Mouse (Mus musculus) embryonic facial prominence, embryonic 15.5 days (tissue): ENCODE data around the gene Sumo1. TPM values are rescaled to one million over a fixed set of nuclear protein-coding genes. Genes with fewer than 3 reads are reported as not detected.
"Not testable (repeated sequence)": the region's sequence is repeated elsewhere in the genome, so short reads cannot be mapped to it uniquely, and the experiment has no call there.

Experiments used
- ATAC-seq: fragments of 200-750 bp; cut with Nextera tagmentation; 2 replicates; pipeline ENCODE4 v1.8.0; 2017; ENCODE audit warnings: low read depth, moderate TSS enrichment; ENCODE audit not compliant: insufficient number of reproducible peaks, low FRiP score, low TSS enrichment
- H3K27ac ChIP-seq: fragments of 300-500 bp; sonication (generic); replicated peaks from 2 replicates; pipeline ENCODE4 v1.5.1; 2015; ENCODE audit warnings: mild to moderate bottlenecking, inconsistent platforms
- H3K27me3 ChIP-seq: fragments of 300-500 bp; sonication (generic); 2 replicates; pipeline ENCODE4 v1.6.1; 2015; ENCODE audit warnings: inconsistent platforms
- H3K36me3 ChIP-seq: fragments of 300-500 bp; sonication (generic); 2 replicates; pipeline ENCODE4 v1.6.1; 2015; ENCODE audit warnings: mild to moderate bottlenecking, inconsistent platforms
- H3K4me1 ChIP-seq: fragments of 300-500 bp; sonication (generic); 2 replicates; pipeline ENCODE4 v1.6.1; 2015; ENCODE audit warnings: inconsistent platforms
- H3K4me2 ChIP-seq: fragments of 300-500 bp; sonication (generic); replicated peaks from 2 replicates; pipeline ENCODE4 v1.6.1; 2015; ENCODE audit warnings: mild to moderate bottlenecking, inconsistent platforms
- H3K4me3 ChIP-seq: fragments of 300-500 bp; sonication (generic); replicated peaks from 2 replicates; pipeline ENCODE4 v1.5.1; 2015; ENCODE audit warnings: mild to moderate bottlenecking, inconsistent platforms
- H3K9ac ChIP-seq: fragments of 300-500 bp; sonication (generic); 2 replicates; pipeline ENCODE4 v1.6.1; 2015; ENCODE audit warnings: inconsistent platforms
- H3K9me3 ChIP-seq: fragments of 300-500 bp; sonication (generic); replicated peaks from 2 replicates; pipeline ENCODE4 v1.6.1; 2016; ENCODE audit warnings: inconsistent platforms
- WGBS: fragments of 180-500 bp; shearing (Covaris S2); methylation state at CpG from one replicate; pipeline ENCODE4 v1.1.7; 2015; 5-methylcytosine and 5-hydroxymethylcytosine counted together
- polyA plus RNA-seq: library from polyadenylated mRNA; unstranded; fragments of >200 nt; fragmentation: Nextera tagmentation; extraction: Ambion mirVana; gene quantifications from 2 replicates; pipeline ENCODE4 v1.2.1, GENCODE M21; 2015

The Sumo1 gene
- polyA plus RNA-seq, 1 experiment from 2014 or later: 347 TPM

DNA sequence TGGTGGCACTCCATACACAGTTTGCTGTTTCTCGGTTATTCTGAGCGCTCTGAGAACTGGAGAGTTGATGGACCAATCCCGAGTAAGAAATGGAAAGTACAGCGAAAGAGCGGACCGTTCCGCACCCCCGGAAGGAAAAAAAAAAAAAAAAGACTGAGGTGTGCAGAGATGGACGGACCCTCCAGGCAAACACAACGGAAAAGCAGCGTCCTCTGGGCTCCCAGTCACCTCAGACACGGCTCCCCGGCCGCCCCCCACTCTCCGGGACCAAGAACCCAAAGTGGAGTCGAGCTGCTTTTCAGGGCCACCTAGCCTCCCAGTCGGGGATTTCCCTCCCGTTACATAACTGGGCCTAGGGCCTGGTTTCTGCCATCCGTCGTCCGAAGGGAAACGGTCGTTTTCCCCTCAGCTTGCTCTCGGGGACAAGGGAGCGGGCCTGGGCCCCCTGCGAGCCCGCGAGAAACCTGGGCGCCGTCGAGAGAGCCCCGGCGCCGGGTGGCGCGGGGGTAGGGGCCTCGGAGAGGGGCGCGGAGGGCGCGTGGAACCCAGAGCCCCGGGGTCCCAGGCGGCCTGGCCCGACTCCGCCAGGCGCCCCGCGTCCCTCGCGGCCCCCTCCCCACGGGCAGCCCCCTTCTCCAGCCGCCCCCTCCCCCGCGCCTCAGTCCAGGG, 538 bp downstream of the Sumo1 start:
- Histone ChIP-seq H3K4me2 (peak overlapping the region; percentile 66), H3K27me3 (no peaks in the 10 kb centered on the region), H3K9me3 (no peaks in the 10 kb centered on the region), H3K4me3 (peak overlapping the region; percentile 97), H3K27ac (peak overlapping the region; percentile 97), H3K9ac (peak overlapping the region; percentile 98), H3K36me3 (no peaks in the 10 kb centered on the region), H3K4me1 (peaks cover 9% of the 10 kb centered on the region; the same call in 1 of the 2 replicates)
- peak; percentile 67 for ATAC-seq
- under 1% methylated on average over 54 of the region's 54 CpGs for WGBS

DNA sequence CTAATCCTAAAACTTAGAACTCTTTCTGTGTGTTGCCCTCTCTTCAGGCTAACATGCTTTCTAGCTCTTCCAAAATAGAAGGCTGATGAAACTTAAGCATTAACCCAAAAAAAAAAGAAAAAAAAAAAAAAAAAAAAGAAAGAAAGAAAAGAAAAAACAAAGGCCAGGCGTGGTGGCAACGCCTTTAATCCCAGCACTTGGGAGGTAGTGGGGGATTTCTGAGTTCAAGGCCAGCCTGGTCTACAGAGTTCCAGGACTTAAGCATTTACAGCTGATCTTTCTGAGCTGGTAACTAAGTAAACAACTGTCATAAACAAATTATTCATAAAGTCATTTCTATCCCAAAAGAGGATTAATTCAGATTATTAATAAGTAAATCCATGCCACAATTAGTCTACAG, 1.8 kb downstream of the Sumo1 start:
- ATAC-seq: no peak
- no peaks in the 10 kb centered on the region for H3K27me3 ChIP-seq
- H3K4me3 ChIP-seq: no peak overlapping the region; the same call in 1 of the 2 replicates
- H3K4me1 ChIP-seq: peaks cover 9% of the 10 kb centered on the region; the same call in 1 of the 2 replicates
- H3K9me3 ChIP-seq: no peaks in the 10 kb centered on the region
- H3K36me3 ChIP-seq: no peaks in the 10 kb centered on the region
- 86% methylated on average over 2 of the region's 2 CpGs for WGBS
- H3K9ac ChIP-seq: no peak overlapping the region
- no peak overlapping the region for H3K27ac ChIP-seq
- peak overlapping the region; percentile 66; the same call in 1 of the 2 replicates for H3K4me2 ChIP-seq

DNA sequence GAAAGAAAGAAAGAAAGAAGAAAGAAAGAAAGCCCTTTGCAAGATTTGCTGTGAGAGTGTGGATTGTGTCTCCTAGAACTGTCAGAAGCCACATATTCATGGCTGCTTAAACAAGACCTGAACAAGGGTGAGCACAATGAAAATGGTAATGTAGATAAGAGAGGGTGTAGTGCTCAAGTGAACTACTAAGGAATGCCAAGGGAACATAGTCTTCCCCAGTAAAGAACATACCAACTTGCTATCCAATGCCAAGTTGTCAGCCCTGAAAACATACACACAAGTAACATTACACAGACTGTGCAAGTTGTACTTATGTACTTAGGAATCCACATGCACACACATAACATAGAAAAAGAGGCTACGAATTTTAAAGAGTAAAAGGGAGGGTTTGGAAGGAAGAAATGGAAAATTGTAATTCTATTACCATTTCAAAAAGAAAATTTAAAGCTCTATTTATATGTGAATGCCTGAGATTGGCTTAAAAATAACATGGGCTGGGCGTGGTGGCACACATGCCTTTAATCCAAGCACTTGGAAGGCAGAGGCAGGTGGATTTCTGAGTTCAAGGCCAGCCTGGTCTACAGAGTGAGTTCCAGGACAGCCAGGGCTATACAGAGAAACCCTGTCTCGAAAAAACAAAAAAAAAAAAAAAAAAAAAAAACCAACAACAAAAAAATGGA, 7.0 kb downstream of the Sumo1 start:
- Histone ChIP-seq H3K36me3 (no peaks in the 10 kb centered on the region), H3K27me3 (no peaks in the 10 kb centered on the region), H3K9me3 (no peaks in the 10 kb centered on the region), H3K27ac (no peak overlapping the region), H3K4me3 (no peak overlapping the region), H3K4me2 (no peak overlapping the region), H3K9ac (no peak overlapping the region), H3K4me1 (peaks cover 3% of the 10 kb centered on the region; the same call in 1 of the 2 replicates)
- no peak for ATAC-seq
- WGBS: 78% methylated on average over 3 of the region's 3 CpGs

DNA sequence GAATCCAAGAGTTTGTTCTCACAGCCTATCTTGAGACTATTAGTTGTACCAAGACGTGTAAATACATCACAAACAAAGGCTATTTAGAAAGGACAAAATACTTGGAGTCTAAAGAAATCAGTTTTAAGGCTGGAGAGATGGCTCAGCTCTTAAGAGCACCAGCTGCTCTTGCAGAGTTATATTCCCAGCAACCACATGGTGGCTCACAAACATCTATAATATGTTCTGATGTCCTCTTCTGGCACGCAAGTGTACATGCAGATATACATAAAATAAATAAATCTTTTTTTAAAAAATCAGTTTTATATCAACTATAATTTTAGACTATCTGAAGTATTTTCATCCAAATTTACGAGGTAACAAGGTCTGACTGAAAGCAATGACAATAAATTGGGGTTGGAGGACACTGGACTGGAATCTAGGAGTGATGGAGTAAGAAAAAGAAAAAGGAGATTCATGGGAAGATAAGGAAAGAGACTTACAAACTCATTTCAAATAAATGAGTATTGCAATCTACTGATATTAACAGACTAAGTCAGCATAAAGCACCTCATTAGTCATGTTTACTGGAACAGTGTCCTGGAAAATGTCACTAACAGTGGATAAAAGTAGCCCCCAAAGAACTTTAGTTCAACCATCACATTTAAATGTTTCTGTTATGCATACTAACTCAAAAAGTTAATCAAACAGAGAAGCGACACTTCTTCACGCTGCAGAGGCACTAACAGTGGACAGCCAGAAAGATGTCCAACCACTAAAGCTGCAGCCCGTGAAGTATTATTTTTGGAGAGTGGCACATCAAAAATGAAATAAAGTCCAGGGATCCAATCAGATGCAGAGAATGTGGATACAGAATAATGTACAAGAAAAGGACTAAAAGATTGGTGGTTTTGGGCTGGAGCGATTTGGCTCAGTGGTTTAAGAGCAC, 14.1 kb downstream of the Sumo1 start:
- Histone ChIP-seq H3K4me1 (no peaks in the 10 kb centered on the region), H3K4me3 (no peak overlapping the region), H3K27me3 (no peaks in the 10 kb centered on the region), H3K36me3 (peaks cover 8% of the 10 kb centered on the region; the same call in 1 of the 2 replicates), H3K4me2 (no peak overlapping the region), H3K27ac (no peak overlapping the region), H3K9me3 (no peaks in the 10 kb centered on the region), H3K9ac (no peak overlapping the region)
- 89% methylated on average over 7 of the region's 7 CpGs for WGBS
- no peak for ATAC-seq

DNA sequence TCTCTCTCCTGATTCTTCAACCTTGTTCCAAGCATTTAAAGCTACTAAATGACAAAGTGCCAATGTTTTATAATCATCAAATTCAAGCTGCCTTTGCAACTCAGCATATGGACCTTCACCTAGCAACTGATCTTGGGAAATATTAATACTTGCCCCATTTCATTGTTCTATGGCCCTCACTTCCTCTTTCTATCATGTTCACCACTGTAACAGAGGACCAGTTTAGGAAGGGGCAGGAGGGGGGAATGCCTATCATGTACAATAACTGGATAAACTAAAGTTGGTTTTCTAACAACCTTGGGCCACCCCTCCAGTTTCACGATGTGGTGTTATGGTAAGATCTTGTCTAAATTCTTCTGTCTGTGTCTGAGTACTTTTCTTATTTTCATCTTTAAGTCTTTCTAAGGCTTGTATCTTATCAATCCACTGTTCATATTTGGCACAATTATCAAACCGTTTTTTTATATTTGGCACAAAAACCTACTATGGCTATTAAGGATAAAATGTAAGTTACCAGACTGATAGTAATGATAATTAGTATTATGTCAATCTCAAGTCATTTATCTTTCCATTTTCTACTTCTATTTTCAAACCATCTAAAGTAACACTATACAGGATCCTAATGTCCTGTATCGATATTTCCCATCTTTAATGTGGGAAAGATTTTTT, 17.3 kb downstream of the Sumo1 start:
- no peaks in the 10 kb centered on the region for H3K9me3 ChIP-seq
- WGBS: 89% methylated on average over 3 of the region's 3 CpGs
- no peak for ATAC-seq
- H3K27me3 ChIP-seq: no peaks in the 10 kb centered on the region
- H3K4me1 ChIP-seq: no peaks in the 10 kb centered on the region
- no peak overlapping the region for H3K9ac ChIP-seq
- H3K36me3 ChIP-seq: peaks cover 20% of the 10 kb centered on the region
- no peak overlapping the region for H3K4me2 ChIP-seq
- H3K4me3 ChIP-seq: no peak overlapping the region
- H3K27ac ChIP-seq: no peak overlapping the region

DNA sequence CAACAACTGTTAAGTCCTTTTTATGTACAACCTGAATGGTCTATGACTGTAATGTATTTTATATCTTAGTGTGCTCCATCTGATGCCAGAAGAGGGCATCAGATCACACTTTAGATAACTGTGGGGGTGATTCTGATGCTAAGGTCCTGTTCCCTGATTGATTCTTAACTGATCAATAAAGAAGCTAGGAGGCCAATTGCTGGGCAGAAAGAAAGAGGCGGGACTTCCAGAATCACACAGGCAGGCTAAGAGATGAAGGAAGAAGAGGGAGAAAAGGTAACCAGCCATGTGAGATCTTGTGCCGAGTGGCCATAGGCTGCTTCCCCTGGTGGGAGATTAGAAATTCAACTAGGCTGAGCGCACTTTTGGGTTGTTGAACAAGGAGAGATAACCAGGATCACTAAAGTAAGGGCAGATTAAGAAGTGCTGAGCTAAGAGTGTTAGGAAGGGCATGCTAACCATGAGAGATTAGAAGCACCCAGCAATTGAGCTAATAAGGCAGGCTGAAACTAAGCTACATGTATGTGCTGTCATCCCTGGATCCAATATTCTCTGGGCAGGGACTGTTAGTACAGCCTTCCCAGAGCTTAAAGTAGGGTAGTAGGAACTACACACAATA, 19.3 kb downstream of the Sumo1 start:
- H3K4me3 ChIP-seq: no peak overlapping the region
- WGBS: 87% methylated on average over 3 of the region's 3 CpGs
- no peak overlapping the region for H3K9ac ChIP-seq
- H3K27ac ChIP-seq: no peak overlapping the region
- no peak overlapping the region for H3K4me2 ChIP-seq
- no peaks in the 10 kb centered on the region for H3K4me1 ChIP-seq
- ATAC-seq: no peak
- H3K36me3 ChIP-seq: peaks cover 26% of the 10 kb centered on the region
- H3K27me3 ChIP-seq: no peaks in the 10 kb centered on the region
- no peaks in the 10 kb centered on the region for H3K9me3 ChIP-seq

DNA sequence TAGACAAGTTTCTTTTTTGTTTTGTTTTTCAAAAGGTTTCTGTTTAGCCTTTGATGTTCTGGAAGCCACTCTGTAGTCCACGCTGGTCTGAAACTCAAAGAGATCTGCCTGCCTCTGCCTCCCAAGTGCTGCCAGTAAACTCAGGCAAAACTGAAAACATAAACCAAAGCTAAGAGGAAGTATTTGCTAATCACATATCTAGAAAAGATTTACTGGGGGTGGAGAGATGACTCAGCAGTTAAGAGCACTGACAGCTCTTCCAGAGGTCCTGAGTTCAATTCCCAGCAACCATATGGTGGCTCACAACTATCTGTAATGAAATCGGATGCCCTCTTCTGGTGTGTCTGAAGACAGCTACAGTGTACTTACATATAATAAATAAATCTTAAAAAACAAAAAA, 24.1 kb downstream of the Sumo1 start:
- ATAC-seq, H3K4me1 ChIP-seq, H3K4me2 ChIP-seq, H3K27me3 ChIP-seq, H3K9ac ChIP-seq, H3K27ac ChIP-seq, H3K9me3 ChIP-seq, H3K4me3 ChIP-seq: not testable (repeated sequence)
- 91% methylated on average over 2 of the region's 2 CpGs for WGBS
- peaks cover 36% of the 10 kb centered on the region for H3K36me3 ChIP-seq

DNA sequence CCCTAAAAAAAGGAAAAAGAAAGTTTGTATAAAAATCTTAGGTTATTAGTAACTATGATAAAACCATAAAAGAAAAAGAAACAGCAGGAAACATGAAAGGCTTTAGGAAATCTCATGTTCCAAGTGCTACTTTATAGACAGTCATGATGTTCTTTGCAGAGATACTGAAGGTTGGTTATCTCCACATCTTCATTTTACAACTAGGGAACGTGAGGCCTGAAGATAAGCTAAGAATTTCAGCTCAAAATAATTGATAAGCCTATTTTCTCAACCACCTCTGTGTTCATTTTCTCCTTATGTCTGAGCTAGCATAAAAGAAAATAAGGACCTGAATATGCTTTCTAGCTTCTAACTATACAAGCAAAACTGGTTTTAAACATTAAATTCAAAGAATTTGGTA, 28.1 kb downstream of the Sumo1 start:
- no peak overlapping the region for H3K9ac ChIP-seq
- H3K4me1 ChIP-seq: no peaks in the 10 kb centered on the region
- H3K27me3 ChIP-seq: no peaks in the 10 kb centered on the region
- WGBS: 85% methylated on average over 1 of the region's 1 CpGs
- H3K27ac ChIP-seq: no peak overlapping the region
- no peak for ATAC-seq
- no peak overlapping the region for H3K4me3 ChIP-seq
- peaks cover 28% of the 10 kb centered on the region for H3K36me3 ChIP-seq
- H3K9me3 ChIP-seq: no peaks in the 10 kb centered on the region
- H3K4me2 ChIP-seq: no peak overlapping the region

DNA sequence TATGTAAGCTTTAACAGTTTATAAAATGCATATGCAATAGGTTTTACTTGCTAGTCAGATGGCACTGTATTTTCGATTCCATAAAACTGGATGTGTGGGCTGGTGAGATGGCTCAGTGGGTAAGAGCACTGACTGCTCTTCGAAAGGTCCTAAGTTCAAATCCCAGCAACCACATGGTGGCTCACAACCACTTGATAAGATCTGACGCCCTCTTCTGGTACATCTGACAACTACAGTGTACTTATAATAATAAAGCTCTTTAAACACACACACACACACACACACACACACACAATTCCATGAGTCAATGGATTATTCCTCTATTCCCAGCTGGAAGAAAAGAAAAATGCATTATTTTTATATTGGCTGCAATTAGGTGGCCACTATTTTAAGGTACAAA, 32.3 kb downstream of the Sumo1 start:
- H3K4me2 ChIP-seq: no peak overlapping the region
- 87% methylated on average over 3 of the region's 3 CpGs for WGBS
- H3K36me3 ChIP-seq: peaks cover 16% of the 10 kb centered on the region
- no peak overlapping the region for H3K9ac ChIP-seq
- ATAC-seq: no peak
- H3K9me3 ChIP-seq: no peaks in the 10 kb centered on the region
- no peak overlapping the region for H3K27ac ChIP-seq
- H3K4me1 ChIP-seq: 0 out of 2 replicates have a peak, but pooled peaks cover 4% of the 10 kb centered on the region
- H3K4me3 ChIP-seq: no peak overlapping the region
- no peaks in the 10 kb centered on the region for H3K27me3 ChIP-seq

DNA sequence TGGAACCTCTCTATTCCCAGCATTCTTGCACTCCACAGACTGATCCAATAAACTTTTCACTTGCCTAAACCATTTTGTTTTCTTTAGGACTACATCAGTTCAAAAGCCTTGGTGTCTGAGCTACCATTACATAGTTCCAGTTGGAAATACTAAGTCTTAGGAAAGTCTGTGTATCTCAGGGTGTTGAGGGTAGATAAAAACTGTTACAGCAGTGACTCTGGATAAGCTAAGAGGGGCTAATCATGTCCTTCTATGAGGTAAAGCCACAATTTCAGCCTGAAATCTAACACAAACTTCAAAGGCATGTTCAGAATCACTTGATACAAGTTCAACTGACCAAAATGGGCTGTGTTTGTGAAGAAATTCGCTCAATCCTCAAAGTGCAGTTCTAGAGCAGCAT, 34.3 kb downstream of the Sumo1 start:
- no peak overlapping the region for H3K9ac ChIP-seq
- WGBS: 80% methylated on average over 1 of the region's 1 CpGs
- no peaks in the 10 kb centered on the region for H3K27me3 ChIP-seq
- no peak overlapping the region for H3K4me2 ChIP-seq
- no peak overlapping the region for H3K4me3 ChIP-seq
- H3K9me3 ChIP-seq: no peaks in the 10 kb centered on the region
- H3K36me3 ChIP-seq: peaks cover 5% of the 10 kb centered on the region
- 0 out of 2 replicates have a peak, but pooled peaks cover 4% of the 10 kb centered on the region for H3K4me1 ChIP-seq
- no peak for ATAC-seq
- no peak overlapping the region for H3K27ac ChIP-seq
